Mouse (Mus musculus) heart, adult 2 months (tissue): Measurements from ENCODE around the gene Sec13.

Source experiments
- CTCF ChIP-seq: fragments of 200-600 bp; IDR thresholded peaks from 2 replicates; pipeline ENCODE4 v1.8.1; 2022; ENCODE audit warnings: antibody characterized with exemption, mild to moderate bottlenecking, moderate library complexity
- EP300 ChIP-seq: fragments of 200-500 bp; IDR thresholded peaks from 2 replicates; pipeline ENCODE4 v1.6.1; 2011; ENCODE audit warnings: low read depth, low read length, control low read depth; ENCODE audit not compliant: insufficient read depth

GRCm38 (mm10) chr6:113745117-113745516 lies 4.6 kb upstream of the Sec13 start:
- TF ChIP-seq EP300 (no peak), CTCF (no peak)
